Mouse (Mus musculus): ENCODE measurements at regions not wholly inside any gene's neighbourhood (a gene's known extent, or its start where the extent isn't known, plus 50 kb on each side); places are given as distances from the start of the nearest gene placed in this dataset.

DNA sequence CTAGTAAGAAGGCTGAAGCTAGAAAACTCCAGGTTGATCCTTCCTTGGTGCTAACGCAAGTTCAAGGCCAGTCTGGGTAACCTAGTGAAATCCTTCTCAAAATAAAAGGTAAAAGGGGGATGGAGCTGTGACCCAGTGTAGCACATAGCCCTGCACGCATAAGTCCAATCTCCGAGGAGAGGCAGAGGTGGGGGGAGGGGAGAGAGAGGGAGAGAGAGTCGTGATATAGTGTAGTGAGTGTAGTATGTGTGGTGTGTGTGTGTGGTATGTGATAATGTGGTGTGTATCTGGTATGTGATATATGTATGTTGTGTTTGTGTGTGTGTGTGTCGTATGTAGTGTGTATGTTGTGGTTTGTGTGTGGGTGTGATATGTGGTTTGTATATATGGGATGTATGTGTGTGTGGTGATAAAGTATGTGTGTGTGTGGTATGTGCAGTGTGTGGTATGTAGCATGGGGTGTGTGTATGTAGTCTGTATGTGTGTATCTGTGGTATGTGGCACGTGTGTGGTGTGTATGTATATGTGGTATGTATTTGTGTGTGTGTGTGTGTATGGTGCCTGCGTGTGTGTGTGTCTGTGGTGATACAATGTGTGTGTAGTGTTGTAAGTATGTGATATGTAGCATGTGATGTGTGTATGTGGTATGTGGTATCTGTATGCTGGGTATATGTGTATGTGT, 275.7 kb upstream of the Pfn2 start:
- no peaks in the 10 kb centered on the region for H3K27me3 ChIP-seq (ENCODE audit: control insufficient read depth in 1 of 2, insufficient read depth in 2 of 2, low read length in 2 of 2)
- H3K9ac ChIP-seq (ENCODE audit: control insufficient read depth, low read depth, low read length, poor library complexity, severe bottlenecking) = no peak overlapping the region
- no peak for TF ChIP-seq USF2 (IDR thresholded peaks at IDR 0.05; ENCODE audit: borderline replicate concordance in 1 of 2, insufficient read depth in 1 of 2, low read depth in 1 of 2, low read length in 2 of 2)
- no peak for TF ChIP-seq RCOR1 (IDR thresholded peaks at IDR 0.05; ENCODE audit: low read depth, low read length)
- no peak for TF ChIP-seq JUND (IDR thresholded peaks at IDR 0.05; ENCODE audit: low read depth, low read length)
- no peak for TF ChIP-seq CHD2 (IDR thresholded peaks at IDR 0.05; ENCODE audit: low read length)
- TF ChIP-seq UBTF (IDR thresholded peaks at IDR 0.05; ENCODE audit: borderline replicate concordance, insufficient read depth, low read depth, low read length) = no peak
- TF ChIP-seq CHD1 (IDR thresholded peaks at IDR 0.05; ENCODE audit: low read depth, low read length) = no peak
- TF ChIP-seq GABPA (IDR thresholded peaks at IDR 0.05; ENCODE audit: low read depth, low read length) = no peak
- TF ChIP-seq RAD21 (IDR thresholded peaks at IDR 0.05; ENCODE audit: low read depth, low read length) = no peak
- no peak for TF ChIP-seq TBP (IDR thresholded peaks at IDR 0.05; ENCODE audit: low read depth, low read length)
- TF ChIP-seq TAL1 (IDR thresholded peaks at IDR 0.05; ENCODE audit: low read length) = no peak
- no peak for TF ChIP-seq ZMIZ1 (IDR thresholded peaks at IDR 0.05; ENCODE audit: low read depth, low read length)
- no peak for TF ChIP-seq ETS1 (IDR thresholded peaks at IDR 0.05; ENCODE audit: low read depth, low read length)
- TF ChIP-seq USF1 (IDR thresholded peaks at IDR 0.05; ENCODE audit: low read depth, low read length) = no peak
- TF ChIP-seq TCF12 (IDR thresholded peaks at IDR 0.05; ENCODE audit: low read depth, low read length) = no peak
- TF ChIP-seq ELF1 (IDR thresholded peaks at IDR 0.05; ENCODE audit: low read depth, low read length) = no peak
- TF ChIP-seq MYB (IDR thresholded peaks at IDR 0.05; ENCODE audit: low read depth, low read length) = no peak
- no peak for TF ChIP-seq GATA1 (IDR thresholded peaks at IDR 0.05; ENCODE audit: low read depth, low read length)
- H3K4me3 ChIP-seq (ENCODE audit: control insufficient read depth in 1 of 2, insufficient read depth in 1 of 2, low read depth in 2 of 2, low read length in 2 of 2) = no peak overlapping the region
- DNase-seq (ENCODE audit: low read depth, low spot score) = no peak
- H3K79me2 ChIP-seq (ENCODE audit: control insufficient read depth, insufficient read depth, low read length, poor library complexity) = no peaks in the 10 kb centered on the region
- H3K27ac ChIP-seq (ENCODE audit: control insufficient read depth, low read depth, low read length) = no peak overlapping the region
- H3K4me1 ChIP-seq (ENCODE audit: control insufficient read depth in 1 of 2, insufficient read depth in 2 of 2, low read length in 2 of 2) = 0 out of 4 replicates have a peak, but pooled peaks cover 0 to 2% of the 10 kb centered on the region in 2 experiments
- no peaks in the 10 kb centered on the region for H3K36me3 ChIP-seq (ENCODE audit: control insufficient read depth in 1 of 2, insufficient read depth in 2 of 2, low read length in 2 of 2)
- no peaks in the 10 kb centered on the region for H3K9me3 ChIP-seq (replicated peaks; ENCODE audit: insufficient read depth, low read length)

DNA sequence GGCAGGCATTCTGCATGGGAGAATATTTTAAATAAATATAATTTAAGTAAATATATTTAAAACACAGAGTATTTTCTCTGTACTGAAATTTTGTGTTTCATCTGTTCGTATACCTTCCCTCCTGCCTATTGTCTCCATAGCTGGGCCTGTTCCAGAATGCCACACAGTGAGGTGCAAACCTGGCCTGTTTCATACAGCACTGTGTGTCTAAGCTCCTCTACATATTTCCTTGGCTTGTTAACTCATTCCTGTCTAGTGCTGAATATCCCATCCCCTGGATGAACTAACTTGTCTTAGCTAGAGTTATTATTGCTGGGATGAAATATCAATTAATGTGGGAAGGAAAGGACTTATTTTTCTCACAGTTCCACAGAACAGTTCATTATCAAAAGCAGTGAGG, 277.0 kb upstream of the Pfn2 start:
- Histone ChIP-seq H3K27ac (ENCODE audit: control insufficient read depth, low read depth, low read length) (no peak overlapping the region), H3K4me1 (ENCODE audit: control insufficient read depth in 1 of 2, insufficient read depth in 2 of 2, low read length in 2 of 2) (0 out of 4 replicates have a peak, but pooled peaks cover 0 to 2% of the 10 kb centered on the region in 2 experiments), H3K9me3 (replicated peaks; ENCODE audit: insufficient read depth, low read length) (no peaks in the 10 kb centered on the region), H3K9ac (ENCODE audit: control insufficient read depth, low read depth, low read length, poor library complexity, severe bottlenecking) (no peak overlapping the region), H3K4me3 (ENCODE audit: control insufficient read depth in 1 of 2, insufficient read depth in 1 of 2, low read depth in 2 of 2, low read length in 2 of 2) (no peak overlapping the region), H3K79me2 (ENCODE audit: control insufficient read depth, insufficient read depth, low read length, poor library complexity) (no peaks in the 10 kb centered on the region), H3K27me3 (ENCODE audit: control insufficient read depth in 1 of 2, insufficient read depth in 2 of 2, low read length in 2 of 2) (no peaks in the 10 kb centered on the region), H3K36me3 (ENCODE audit: control insufficient read depth in 1 of 2, insufficient read depth in 2 of 2, low read length in 2 of 2) (no peaks in the 10 kb centered on the region)
- DNase-seq (ENCODE audit: low read depth, low spot score) = no peak
- TF ChIP-seq SMC3 (IDR thresholded peaks at IDR 0.05; ENCODE audit: low read depth, low read length) = no peak
- TF ChIP-seq MYC (IDR thresholded peaks at IDR 0.05; ENCODE audit: low read depth, low read length) = no peak
- TF ChIP-seq USF1 (IDR thresholded peaks at IDR 0.05; ENCODE audit: low read depth, low read length) = no peak
- no peak for TF ChIP-seq KAT2A (conservative IDR thresholded peaks at IDR 0.05; ENCODE audit: low read depth, low read length)
- TF ChIP-seq GABPA (IDR thresholded peaks at IDR 0.05; ENCODE audit: low read depth, low read length) = no peak
- no peak for TF ChIP-seq CTCF (IDR thresholded peaks at IDR 0.05 in 2 of 3, conservative IDR thresholded peaks at IDR 0.05 in 1 of 3; ENCODE audit: control insufficient read depth in 1 of 3, insufficient read depth in 1 of 3, low read depth in 2 of 3, low read length in 3 of 3, poor library complexity in 1 of 3, severe bottlenecking in 1 of 3)
- TF ChIP-seq POLR2AphosphoS5 (IDR thresholded peaks at IDR 0.05; ENCODE audit: borderline replicate concordance, low read depth, low read length) = no peak
- TF ChIP-seq MAX (IDR thresholded peaks at IDR 0.05; ENCODE audit: low read length) = no peak
- TF ChIP-seq EP300 (IDR thresholded peaks at IDR 0.05; ENCODE audit: low read depth in 1 of 2, low read length in 2 of 2) = no peak
- TF ChIP-seq GATA1 (IDR thresholded peaks at IDR 0.05; ENCODE audit: low read depth, low read length) = no peak
- TF ChIP-seq MYB (IDR thresholded peaks at IDR 0.05; ENCODE audit: low read depth, low read length) = no peak
- TF ChIP-seq TCF12 (IDR thresholded peaks at IDR 0.05; ENCODE audit: low read depth, low read length) = no peak
- no peak for TF ChIP-seq MAFK (IDR thresholded peaks at IDR 0.05; ENCODE audit: borderline replicate concordance, low read depth, low read length)
- no peak for TF ChIP-seq NRF1 (IDR thresholded peaks at IDR 0.05; ENCODE audit: insufficient read depth, low read depth, low read length, poor library complexity, severe bottlenecking)
- no peak for TF ChIP-seq E2F4 (IDR thresholded peaks at IDR 0.05; ENCODE audit: borderline replicate concordance, low read depth, low read length)
- TF ChIP-seq USF2 (IDR thresholded peaks at IDR 0.05; ENCODE audit: borderline replicate concordance in 1 of 2, insufficient read depth in 1 of 2, low read depth in 1 of 2, low read length in 2 of 2) = no peak
- TF ChIP-seq BHLHE40 (IDR thresholded peaks at IDR 0.05; ENCODE audit: borderline replicate concordance, low read depth, low read length) = no peak

All from MEL (cell line).